Mouse (Mus musculus) liver, embryonic 14.5 days (tissue): Measurements from ENCODE around the gene Bicdl2.

Experiments
- CTCF ChIP-seq: IDR thresholded peaks from 2 replicates; pipeline ENCODE4 v1.5.1; 2016; ENCODE audit warnings: antibody characterized with exemption, low read depth, control low read depth
- EP300 ChIP-seq: IDR thresholded peaks from 2 replicates; pipeline ENCODE4 v1.6.1; 2016; ENCODE audit warnings: antibody characterized with exemption, low read depth

- TF ChIP-seq CTCF: peak; percentile 79
- TF ChIP-seq EP300: no peak
Observed at GRCm38 (mm10) chr17:23700079-23700478, 39.8 kb downstream of the Bicdl2 start.
